Mouse (Mus musculus) layer of hippocampus, adult 9-11 months (tissue): ENCODE measurements at regions not wholly inside any gene's neighbourhood (a gene's known extent, or its start where the extent isn't known, plus 50 kb on each side); places are given as distances from the start of the nearest gene placed in this dataset.
A peak's percentile ranks its signal among the peaks of the same experiment; 100 is the strongest.

Experiments used
- DNase-seq: peaks from one replicate; pipeline ENCODE4 v3.0.0; 2022

DNA sequence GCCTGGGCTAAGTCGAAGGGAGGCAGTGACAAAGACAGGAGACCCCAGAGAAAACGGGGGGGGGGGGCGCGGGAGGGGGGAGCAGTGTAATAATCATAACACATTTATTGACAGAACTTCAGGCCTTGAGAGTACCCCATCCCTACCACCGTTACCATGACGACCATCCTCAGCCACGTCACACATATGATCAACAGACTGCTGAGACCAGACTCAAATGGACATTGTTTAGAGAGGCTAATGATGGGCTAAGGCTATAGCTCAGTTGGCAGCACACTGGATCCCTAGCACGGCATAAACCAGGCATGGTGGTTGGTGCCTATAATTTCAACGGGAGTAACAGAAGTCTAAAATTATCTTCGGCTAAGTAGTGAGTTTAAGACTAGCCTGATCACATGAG lies 565.8 kb upstream of the Adam5 start:
- no peak for DNase-seq

DNA sequence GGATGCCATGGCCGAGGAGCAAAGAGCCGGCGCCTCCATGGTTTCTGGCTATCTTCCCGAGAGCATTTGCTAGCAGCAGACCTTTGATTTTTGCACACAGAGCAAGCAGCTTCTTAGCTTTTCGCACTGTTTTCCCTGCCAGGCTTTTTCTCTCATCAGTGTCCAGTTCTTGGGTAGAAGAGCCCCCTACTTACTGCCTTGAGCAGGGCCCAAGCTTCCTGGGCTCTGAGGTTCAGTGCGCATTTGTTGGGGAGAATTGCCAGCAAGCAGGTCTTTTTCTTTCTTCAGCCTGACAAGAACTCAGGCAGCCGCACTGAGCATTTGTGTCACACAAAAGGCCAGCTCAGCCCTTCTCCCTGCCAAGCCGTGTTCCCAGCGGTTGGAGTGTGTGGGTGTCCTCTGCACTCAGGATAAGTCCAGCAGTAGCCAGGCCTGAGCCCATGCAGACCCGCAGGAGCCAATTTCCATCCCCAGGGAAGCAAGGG lies 565.2 kb upstream of the Adam5 start:
- peak; percentile 47 for DNase-seq

DNA sequence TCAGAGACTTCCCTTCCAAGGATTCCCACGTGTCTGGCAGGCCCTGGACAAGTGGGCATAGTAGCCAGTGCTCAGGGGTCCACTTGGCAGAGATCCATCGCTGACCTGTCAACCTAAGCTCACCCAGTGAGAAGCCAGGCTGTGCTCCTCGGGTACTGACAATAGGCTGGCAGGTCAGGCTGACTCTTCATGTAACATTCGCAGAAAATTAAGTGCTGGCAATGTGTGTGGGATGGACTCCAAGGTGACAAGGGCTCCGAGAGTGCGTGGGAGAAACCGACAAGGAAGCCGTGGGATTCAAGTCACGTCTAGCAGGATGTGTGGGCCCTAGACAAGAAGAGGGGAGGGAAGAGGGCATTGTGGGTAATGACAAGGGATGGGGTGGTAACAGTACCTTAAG lies 564.6 kb upstream of the Adam5 start:
- no peak for DNase-seq

DNA sequence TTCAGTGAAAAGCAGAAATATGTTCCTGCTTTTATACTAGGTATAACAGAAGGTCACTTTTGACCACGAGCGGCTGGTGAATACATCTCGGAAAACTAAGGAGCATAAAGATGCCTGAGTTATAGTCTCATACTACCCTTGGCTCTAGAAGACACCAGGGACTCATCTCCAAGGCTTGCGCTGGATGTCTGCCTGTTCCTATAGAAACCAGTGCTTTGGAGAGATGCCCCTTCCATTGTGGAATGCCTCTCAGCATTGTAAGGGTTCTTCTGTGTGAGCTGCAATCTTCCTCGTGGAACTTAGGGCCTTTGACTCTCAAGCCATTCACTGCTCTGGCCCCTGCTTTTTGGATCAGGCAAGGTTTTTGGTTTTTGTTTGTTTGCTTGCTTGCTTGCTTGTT lies 561.0 kb upstream of the Adam5 start:
- peak; percentile 27 for DNase-seq

DNA sequence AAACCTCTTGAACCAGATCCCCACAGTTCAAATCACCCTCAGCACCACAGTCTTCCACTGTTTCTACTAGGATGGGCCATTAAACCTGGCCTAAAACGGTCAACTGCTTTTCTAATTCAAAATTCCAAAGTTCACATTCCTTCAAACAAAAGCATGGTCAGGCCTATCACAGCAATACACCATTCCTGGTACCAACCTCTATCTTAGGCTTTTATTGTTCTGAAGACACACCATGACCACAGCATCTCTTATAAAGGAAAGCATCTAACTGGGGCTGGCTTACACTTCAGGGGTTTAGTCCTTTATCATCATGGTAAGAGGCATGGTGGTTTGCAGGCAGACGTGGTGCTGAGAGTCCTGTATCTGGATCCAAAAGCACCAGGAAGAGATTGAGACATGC lies 560.4 kb upstream of the Adam5 start:
- DNase-seq, result no peak

DNA sequence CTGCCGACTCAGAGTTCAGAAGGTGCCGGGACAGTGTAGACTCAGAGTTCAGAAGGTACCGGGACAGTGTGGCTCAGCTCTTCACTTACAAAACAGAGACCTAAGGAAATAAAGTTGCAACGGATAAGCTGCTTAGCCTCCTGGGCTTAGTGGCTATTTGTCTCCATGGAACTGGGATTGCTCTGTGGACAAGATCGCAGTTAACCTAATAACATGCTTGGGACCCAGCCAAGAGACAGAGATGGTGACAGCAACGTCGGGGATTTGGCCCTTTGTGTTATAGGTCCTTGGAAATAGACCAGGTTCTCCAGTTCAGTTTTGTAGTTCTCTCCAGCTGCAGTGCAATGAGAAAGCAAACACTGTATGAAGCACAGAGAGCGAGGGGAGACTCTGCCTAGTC lies 549.1 kb upstream of the Adam5 start:
- DNase-seq, result no peak

DNA sequence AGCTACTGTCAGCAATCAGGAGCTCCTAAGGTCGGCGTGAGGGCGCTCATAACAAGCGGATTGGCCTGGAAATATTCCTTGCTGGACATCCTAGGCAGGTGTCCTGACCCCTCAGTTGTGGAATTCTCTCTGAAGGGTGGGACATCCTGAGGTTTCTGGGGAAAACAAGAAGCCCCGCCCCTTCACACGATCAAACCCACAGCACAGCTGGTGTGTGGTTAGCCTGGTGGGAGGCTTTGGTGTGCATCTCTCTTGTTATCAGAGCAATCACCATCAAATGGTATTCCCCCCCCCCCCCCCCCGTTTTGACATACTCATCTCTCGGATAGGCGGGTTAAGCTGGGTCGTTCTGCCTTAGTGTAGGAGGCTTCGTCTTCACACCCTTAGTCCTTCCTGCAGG lies 546.8 kb upstream of the Adam5 start:
- no peak for DNase-seq

DNA sequence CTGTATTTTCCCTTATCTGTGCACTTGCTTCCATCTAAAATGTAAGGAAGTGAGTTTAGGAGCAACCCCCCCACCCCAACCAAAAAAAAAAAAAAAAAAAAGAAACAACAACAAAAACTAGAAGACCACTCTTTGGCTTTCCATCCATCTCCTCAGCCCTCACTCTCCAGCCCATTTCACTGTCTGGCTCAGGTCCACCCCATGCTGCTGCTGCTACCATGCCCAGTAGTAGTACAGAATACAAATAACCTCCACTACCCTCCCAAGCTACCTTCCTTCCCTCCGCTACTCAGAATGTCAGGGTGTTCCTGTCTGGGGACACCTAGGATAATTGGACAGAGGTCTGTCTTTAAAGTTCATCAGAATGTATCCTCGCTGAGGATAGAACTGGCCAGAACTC lies 545.2 kb upstream of the Adam5 start:
- no peak for DNase-seq

DNA sequence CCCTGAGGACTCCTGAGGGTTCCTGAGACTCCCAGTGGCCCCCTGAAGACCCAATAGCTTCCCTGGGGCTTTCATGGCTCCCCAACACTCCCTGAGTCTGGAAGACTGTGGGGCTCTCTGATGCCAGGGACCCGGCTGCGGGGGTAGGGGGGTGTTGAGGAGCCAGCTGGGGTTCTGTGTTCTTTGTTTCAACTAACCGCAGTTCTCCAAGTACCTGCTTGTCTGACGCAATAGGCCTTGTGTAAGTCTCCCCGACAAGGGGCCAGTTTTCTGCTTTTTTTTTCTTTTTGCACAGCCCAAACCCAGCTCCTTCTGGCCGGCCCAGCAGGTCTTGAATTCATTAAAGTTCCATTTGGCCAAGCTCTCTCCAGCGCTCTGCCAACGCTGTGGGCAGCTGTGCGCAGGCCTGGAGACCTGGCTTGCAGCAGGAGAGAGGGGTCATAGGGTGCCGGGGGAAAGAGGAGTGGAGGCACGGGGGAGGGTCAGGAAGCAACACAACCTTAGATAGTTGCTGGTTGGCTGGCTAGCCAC lies 544.5 kb upstream of the Adam5 start:
- peak; percentile 34 for DNase-seq

DNA sequence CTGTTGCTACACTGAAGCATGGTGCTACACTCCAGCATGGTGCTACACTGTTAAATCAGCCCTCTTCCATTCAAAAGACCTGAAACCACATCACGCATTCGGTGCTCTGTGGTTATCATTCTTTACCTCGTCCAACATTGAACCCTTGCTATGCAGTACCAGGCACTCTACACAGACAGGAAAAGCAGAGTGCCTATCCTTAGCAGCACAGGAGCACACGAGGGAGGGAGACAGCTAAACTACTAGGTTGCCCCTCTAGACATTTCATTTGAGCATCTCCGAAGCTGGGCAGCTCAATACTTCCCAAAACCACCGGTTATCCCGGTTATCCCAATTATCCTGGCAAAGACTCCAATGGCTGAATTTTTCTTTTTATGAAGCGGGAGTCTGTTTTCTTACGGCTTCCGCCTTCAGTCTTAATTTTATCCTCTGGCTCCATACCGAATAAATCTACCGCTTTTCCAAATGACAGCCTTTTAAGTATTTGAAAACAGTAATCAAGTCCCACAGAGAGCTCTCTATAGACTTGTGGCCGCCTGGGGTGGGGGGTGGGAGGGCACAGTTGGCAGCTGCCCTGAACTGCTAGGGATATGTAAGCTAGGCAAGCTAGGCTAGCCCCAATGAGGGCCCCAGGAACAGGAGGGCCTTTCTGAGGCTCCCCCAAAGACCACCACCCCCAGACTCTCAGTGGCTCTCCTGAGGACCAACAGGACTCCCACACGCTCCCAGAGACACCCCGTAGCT lies 543.8 kb upstream of the Adam5 start:
- DNase-seq, result no peak

DNA sequence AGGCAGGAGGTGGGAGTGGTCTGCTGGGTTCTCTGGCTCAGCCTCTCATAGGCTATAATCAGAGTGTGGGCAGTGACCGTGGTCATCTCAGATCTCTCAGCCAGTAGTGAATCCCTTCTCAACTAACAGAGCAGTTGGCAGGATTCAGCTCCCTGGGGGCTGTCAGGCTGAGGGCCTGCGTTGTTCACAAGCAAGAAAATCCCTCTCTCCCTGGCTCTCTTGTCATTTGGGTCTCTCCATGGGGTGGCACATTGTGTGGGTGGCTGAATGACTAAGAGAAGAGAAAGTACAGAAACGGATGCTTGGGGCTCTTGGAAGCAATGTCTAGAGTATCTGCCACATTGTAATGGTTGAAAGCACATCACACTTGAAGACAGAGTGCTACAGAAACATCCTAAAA lies 542.0 kb upstream of the Adam5 start:
- peak; percentile 54 for DNase-seq

DNA sequence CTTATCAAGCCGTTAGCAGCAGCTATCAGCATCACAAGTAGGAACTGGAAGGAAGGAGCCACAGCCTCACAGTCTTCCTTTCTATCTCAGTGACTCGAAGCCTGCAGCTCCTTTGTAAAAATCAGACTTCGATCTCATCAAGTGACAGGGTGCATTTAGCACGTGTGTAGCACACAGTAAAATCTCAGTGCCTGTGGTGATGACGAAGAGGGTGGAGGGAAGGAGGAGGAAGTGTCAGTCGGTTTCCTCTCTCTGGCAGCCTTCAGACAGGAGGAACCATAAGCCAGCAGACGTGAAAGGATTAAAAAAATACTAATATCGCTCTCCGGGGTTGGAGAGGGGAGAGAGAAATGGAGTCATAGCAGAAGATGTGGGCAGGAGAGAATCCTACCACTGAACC lies 538.5 kb upstream of the Adam5 start:
- DNase-seq, result no peak

DNA sequence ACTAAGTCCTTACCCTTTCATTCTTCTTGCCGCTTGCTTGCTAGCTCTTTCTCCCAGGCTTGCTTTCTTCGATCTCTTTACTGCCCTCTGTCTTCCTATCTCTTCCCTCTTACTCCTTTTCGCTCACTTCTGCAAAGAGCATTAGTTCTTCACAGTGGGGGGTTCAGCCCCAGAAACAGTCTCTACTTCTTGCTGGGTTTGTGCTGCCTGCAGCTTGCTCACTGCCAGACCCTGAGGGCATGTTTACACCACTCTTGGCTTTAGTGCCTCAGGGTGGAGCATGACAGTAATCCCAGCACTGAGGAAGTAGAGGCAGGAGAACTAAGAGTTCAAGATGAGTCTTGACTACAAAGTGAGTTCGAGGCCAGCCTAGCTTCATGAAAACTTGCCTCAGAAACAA lies 538.0 kb upstream of the Adam5 start:
- DNase-seq, result no peak

DNA sequence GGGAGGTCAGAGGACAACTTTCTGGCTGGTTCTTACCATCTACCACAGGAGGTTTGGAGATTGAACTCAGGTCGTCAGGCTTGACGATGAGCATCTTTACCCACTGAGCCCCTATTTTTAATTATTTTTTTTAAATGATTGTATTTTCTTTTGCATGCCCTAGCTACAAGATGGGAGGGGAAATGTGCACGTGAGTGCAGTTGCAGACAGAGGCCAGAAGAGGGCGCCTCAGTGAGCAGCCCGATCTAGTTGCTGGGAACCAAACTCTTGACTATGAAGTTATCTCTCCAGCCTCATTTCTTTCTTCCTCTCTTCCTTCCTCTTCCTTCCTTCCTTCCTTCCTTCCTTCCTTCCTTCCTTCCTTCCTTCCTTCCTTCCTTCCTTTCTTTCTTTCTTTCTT lies 537.3 kb upstream of the Adam5 start:
- no peak for DNase-seq

DNA sequence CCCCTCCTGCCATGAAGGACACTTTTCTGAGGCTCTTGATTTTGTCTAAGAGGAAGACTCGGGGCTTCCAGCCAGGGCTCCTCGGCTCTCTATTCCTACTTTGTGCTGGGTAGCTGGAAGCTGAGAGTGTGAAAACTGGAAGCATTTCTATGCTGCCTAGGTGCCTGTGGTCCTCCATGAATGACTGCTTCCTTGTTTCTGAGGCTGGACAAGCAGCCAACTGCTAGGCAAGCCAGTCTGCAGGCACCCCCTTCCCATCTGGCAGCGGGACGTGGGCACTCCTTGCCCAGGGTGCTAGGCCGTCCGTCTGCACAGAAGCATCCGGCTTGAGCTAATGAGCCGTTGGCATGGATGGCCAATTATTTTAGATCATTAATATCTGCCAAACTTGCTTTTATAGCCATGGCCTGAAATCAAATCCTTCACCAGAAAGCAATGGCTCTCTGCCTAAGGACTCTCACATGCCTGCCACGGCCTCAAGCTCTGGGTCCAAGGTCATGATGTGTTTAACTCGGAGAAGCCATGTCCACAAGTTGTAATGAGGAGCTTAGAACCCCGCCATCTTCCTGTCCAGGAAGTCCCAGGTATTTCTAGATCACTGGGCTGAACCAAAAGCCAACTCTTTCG lies 534.5 kb upstream of the Adam5 start:
- peak; percentile 85 for DNase-seq

DNA sequence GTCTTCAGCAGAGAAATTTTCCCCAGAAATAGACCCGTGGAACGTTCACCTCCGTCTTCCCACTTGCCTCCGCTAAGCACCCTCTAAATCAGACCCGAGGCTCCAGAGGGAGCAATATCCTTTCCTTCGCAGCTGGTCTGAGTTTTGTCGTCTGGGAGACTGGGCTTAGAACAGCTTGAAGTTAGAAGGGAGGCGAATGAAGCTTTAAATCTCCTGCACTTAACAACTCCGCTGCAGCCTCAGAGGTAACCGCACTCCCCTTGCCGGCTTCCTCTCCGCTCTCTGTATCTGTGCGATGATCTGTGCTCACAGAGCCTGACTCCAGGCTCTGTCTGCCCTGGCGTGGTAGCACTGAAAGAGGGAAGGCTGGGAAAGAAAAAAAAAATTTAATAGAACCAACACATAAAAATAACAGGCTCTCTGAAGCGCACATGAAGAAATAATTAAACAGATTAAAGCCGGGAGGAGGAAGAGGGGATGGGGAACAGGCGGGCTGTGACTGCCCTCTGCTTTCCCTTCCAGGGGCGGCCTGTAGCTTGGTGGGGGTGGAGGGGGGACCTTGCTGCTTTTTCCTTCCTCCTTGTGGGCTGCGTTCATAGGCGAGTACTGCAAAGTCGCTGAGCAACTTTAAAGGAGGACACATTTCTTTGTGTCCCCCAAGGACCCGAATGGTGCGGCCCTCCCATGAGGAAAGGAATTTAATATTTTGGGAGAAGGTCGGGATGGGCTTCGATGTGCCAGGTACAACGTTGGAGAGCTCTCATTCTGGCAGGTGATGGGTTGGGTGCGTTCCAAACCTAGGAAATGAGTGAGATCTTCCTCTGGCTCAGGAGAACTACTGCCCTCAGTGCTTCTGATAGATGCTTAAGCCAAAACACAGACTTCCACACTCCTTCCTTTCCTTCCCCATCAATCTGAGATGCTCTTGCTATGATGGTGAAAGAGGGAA lies 529.9 kb upstream of the Adam5 start:
- no peak for DNase-seq

DNA sequence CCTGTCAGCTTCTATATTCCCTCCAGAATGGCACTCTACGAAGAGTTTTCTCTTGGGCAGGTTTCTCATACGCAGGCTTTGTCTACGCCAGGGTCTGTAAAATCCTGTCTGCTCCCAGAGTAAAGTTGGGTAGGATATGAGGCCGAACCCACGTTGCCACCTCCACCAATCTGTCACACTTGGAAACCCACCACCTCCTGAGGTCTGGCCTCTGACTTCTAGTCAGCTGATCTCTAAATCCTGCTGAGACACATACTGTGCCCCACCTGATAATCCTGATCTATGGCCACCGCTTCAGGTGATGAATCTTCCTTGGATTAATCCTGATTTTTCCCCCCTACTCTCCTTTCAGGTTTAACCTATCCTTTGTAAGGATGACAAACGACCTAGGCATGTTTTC lies 529.2 kb upstream of the Adam5 start:
- no peak for DNase-seq

DNA sequence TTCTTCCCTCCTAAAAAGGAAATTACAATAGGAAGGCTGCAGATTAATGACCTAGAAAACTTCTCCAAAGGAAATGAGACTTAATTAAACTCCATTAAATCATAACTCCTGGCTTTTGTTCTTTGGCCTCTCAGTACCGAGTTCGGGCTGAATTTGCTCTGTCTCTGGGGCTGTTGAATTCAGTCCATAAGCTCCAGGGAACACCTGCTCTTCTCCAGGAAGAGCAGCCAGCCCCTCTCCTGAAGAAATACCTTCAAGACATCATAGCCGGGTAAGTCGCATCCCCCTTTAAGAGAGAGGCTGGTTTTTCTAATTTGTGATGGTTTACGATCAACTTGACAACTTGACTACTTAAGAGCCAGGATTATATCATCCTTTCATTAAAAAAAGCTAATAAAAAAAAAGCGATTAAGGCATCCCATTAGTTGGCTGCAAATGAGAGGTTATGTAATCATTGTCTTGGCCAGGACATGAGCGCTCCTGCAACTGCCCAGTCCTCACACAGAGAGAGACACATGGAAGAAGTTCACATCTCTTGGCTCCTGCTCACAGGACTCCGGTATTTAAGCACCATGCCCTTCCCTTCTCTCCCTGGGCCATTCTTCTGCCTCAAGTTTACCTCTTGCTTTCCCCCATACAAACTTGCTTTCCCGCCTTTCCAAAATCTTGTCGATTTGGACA lies 524.0 kb upstream of the Adam5 start:
- no peak for DNase-seq

DNA sequence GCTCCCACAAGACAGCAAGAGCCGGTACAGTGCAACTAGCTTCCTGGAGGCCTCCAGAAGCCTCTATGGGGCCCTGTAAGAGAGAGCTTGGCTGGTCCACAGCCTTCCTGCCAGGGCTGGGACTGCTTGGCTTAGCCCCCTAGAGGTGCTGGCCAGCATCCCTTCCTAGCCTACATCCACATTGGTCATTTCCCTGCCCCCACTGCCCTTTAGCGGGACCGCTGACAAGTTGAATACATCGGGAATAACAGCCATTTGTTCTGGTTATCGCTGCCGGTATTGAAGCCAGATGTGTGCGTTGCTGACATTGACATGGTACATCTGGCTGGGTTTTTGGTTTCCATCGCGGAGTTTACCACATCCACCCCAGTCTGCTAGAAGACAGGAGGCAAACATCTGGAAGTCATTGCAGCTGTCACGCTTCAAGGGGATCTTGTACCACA lies 519.0 kb upstream of the Adam5 start:
- DNase-seq, result no peak

DNA sequence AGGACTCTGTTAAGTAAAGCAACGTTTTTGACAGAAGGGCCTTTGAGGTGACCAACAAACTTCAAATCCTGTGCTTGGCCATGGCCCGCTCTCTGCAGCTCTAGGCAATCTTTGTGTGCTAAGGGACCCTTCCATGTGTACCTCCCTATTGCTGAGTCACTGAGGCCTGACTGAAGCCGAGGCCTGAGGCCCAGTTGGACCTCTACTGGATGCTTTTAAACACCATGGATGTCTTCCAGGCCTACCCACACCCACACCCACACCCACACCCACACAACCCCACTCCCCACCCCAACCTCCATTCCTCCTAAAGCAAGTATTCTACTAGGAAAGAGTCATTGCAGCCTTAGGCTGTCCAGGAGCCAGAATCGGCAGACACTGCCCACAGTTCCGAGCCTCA lies 518.3 kb upstream of the Adam5 start:
- no peak for DNase-seq

DNA sequence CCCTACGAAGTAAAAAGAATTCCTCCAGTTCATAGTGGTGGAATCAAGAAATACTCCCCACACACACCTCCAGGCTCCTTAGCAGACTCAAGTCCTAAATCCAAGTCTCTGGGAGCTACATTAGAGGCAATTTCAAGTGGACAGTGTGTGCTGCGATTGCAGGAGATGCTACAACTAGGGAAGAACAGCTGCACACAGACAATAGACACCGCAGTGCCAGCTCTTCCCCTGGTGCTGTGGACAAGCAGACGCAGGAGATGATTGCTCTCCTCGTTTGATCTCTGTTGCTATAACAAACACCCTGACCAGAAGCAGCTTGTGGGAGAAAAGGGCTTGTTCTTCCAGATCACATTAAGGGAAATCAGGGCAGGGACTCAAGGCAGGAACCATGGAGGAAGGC lies 517.1 kb upstream of the Adam5 start:
- DNase-seq, result no peak

DNA sequence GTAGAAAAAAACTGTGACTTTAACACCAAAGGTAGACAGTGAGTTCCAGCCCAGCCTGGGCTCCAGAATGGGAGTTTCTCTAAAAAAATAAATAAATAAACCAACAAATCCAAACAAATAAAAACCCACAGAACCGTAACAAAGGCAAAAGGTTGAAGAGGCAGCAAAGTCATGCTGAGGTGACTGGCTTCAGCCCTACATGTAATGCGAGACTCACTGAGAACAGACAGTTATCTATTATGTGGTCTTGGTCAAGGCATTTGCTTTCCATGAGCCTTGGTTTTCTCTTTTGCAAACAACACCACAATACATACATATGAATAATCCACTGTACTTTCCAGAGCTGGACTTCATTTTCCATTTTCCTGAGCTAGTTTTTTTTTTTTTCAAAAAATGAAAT lies 516.6 kb upstream of the Adam5 start:
- no peak for DNase-seq

DNA sequence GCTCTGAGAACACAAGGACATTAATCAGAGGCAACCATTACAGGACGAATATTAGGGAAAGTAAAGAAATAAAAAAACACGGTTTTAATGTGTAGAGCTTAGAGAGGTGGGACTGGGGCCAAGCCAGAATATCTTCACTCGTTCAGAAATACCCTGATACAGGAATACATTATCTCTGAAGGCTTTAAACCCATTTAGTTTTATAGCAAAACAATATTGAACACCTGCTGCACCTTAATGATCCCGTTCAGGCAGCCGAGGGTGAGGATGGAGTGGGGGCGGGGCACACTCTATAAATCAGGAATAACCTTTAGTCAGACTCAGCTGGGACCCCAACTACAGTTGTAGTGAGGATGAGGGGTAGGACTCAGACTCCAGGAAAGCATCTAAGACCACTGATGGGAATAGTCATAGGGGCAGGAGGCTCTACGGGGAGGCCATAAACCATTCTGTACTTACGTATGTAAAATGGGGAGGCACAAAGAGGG lies 508.0 kb upstream of the Adam5 start:
- DNase-seq, result no peak
